Mouse (Mus musculus) spleen, adult 2 months (tissue): ENCODE results near the gene Cxcl16.

Experiments used
- CTCF ChIP-seq: fragments of 200-500 bp; IDR thresholded peaks from 2 replicates; pipeline ENCODE4 v1.5.1; 2011; ENCODE audit warnings: mild to moderate bottlenecking, inconsistent platforms; ENCODE audit not compliant: insufficient read depth, insufficient read length, insufficient replicate concordance; ENCODE audit errors: extremely low read depth
- POLR2A ChIP-seq: fragments of 200-500 bp; IDR thresholded peaks from 2 replicates; pipeline ENCODE4 v1.6.1; 2011; ENCODE audit warnings: low read depth, low read length, inconsistent platforms

GRCm38 (mm10) chr11:70500476-70500812, 40.7 kb upstream of the Cxcl16 start:
- TF ChIP-seq CTCF (no peak), POLR2A (no peak)
